Mouse (Mus musculus): ENCODE data around the gene Dennd2a. TPM values are rescaled to one million over a fixed set of nuclear protein-coding genes. Genes with fewer than 3 reads are reported as not detected.
A peak's percentile ranks its signal among the peaks of the same experiment; 100 is the strongest.

The Dennd2a gene
- 10 to 100 TPM in 17 of 26 experiments, 1 to 10 TPM in 9; 1.2 to 32.7 (median 15.8) TPM for total RNA-seq (2018; cell fraction: chromatin; rRNA removed)
- 1 to 10 TPM; 2.7 to 9.2 (median 4.9) TPM for total RNA-seq (2018; cell fraction: cytosol; rRNA removed)
- 10 to 100 TPM in 12 of 26 experiments, 1 to 10 TPM in 14; 2.3 to 16.1 (median 9.5) TPM for total RNA-seq (2018; cell fraction: nucleus; rRNA removed)
- 3.2 to 7.7 TPM (median 5.0 TPM) in 3 replicates for polyA plus RNA-seq (2018)

DNA sequence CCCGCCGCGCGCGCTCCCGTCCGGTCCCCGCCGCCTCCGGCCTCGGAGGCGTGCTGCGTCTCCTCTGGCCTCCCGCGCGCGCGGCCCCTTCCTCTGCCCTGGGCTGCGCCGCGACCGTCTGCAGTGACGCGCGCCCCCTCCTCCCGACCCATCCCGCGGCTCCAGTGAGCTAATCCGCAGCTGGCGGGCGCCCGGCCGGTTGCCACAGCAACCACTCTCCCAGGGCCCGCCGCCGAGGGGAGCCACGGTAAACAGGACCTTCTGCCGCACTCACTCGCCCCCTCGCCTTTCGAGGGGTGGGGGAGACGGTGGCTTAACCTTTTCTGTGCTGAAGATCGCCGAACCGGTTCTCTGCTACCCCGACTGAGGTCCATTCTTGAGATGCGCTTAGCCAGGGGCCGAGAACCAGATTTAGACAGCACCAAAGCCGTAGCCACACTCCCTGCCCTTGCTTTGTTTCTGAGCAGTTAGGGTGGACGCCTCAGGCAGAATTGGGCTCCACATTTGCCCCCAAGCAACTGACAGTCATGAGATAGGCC, at the start of gene Dennd2a:
Gene Dennd2a (minus strand): TSS at position 145 of the 539 bp plus-strand sequence.
- Histone ChIP-seq H3K36me3 (ENCODE audit: inconsistent target) (no peaks in the 10 kb centered on the region), H3K79me2 (ENCODE audit: inconsistent target) (no peaks in the 10 kb centered on the region), H3K27ac (no peak within 1 kb of the TSS), H3K4me3 (ENCODE audit: inconsistent target) (no peak within 1 kb of the TSS; the same call in 1 of the 2 replicates)
- 9% methylated on average over 47 of the region's 50 CpGs for WGBS (ENCODE audit: missing documents)

DNA sequence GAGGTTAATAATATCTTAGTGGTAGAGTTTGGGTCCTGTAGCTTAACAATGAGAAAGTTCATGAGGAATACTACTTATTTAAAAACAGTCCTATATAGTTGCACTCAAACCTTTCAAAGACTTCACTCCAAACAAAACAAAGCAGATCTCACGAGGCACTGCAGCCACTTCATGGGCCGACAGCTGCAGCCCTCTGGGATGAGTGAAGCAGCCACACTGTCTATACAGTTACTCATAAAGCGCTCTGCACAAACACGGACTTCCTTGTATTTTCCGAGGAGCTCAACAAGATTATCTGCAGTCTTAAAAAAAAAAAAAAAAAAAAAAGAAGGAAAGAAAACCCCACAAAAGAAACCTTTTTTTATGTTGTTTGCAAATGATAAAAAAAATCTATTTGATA, 49.7 kb upstream of the Dennd2a start:
- Histone ChIP-seq H3K27ac (no peak overlapping the region), H3K4me3 (ENCODE audit: inconsistent target) (no peak overlapping the region), H3K36me3 (ENCODE audit: inconsistent target) (no peaks in the 10 kb centered on the region), H3K79me2 (ENCODE audit: inconsistent target) (no peaks in the 10 kb centered on the region)
- 96% methylated on average over 4 of the region's 5 CpGs for WGBS (ENCODE audit: missing documents)

DNA sequence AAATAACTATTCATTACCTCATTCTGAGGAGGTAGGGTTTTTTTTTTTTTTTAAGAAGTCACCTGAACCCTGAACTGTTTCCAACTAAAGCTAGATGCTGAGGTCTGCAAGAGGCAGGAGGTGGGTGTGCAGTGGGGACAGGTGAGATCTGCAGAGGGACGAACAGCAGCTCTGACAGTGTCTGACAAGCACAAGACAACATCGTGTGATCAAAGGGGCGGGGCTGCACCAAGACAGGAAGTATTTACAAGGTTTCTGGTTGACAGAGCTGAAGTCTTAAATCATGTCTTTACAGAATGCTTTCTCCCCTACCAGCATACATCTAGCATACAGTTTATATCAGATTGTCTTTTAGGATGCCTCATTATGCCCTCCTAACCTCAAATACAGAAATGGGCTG, 49.2 kb upstream of the Dennd2a start:
- Histone ChIP-seq H3K27ac (no peak overlapping the region), H3K79me2 (ENCODE audit: inconsistent target) (no peaks in the 10 kb centered on the region), H3K36me3 (ENCODE audit: inconsistent target) (no peaks in the 10 kb centered on the region), H3K4me3 (ENCODE audit: inconsistent target) (no peak overlapping the region)
- 34% methylated on average over 3 of the region's 3 CpGs for WGBS (ENCODE audit: missing documents)

DNA sequence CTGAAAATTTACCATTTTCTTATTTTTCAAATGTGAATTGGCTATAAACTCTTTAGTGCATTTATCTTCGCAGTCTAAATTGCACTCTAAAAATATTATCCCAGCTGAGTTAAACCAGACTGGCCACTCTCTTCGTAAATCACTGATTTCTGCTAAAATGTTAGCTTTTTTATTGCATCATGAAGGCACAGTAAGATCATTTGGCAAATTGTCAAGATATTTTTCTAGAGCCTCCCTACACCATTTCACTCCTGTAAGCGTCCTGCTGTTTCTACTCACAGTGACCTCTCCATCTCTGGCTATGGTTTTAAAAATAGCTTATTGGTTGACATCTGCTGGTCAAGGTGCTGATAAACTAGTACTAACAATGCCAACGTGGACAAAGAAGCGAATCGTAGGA, 48.4 kb upstream of the Dennd2a start:
- Histone ChIP-seq H3K27ac (no peak overlapping the region), H3K79me2 (ENCODE audit: inconsistent target) (no peaks in the 10 kb centered on the region), H3K4me3 (ENCODE audit: inconsistent target) (no peak overlapping the region), H3K36me3 (ENCODE audit: inconsistent target) (no peaks in the 10 kb centered on the region)
- 90% methylated on average over 6 of the region's 6 CpGs for WGBS (ENCODE audit: missing documents)

DNA sequence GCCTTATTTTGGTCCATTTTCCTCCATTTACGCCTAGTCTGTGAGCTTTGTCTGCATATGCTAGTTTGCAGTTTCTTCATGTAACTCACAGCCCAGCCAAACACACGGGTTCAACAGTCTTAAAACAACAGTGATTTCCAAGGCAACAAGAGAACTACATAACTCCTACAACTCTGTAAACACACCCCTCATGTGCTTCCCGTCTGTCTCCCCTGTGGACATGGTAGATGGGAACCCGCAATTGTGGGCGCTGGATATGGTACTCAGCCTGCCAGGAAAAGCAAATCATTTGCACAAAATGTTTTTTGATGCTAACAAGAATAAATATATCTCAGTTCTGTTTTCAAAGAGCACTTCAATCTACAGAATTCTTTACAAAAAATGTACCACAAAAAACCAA, 46.9 kb upstream of the Dennd2a start:
- 98% methylated on average over 5 of the region's 5 CpGs for WGBS (ENCODE audit: missing documents)

DNA sequence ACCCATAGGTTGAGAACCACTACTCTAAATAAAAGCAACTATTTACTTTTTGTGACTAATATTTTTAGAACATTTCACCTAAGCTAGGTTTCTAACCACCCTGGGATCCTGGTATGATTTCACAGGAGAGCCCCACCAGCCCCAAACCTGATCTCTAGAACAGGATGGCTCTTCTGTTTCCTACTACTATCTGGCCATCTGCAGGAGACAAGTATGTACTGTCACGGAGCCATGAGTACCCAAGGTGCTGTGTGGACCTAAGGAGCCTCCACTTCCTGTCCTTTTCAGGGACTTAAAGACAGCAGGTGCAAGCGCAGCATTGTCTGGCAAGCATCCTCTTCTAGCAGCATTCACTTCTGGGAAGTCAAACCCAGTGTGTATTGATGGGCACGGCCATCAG, 44.2 kb upstream of the Dennd2a start:
- Histone ChIP-seq H3K4me3 (ENCODE audit: inconsistent target) (no peak overlapping the region), H3K27ac (no peak overlapping the region), H3K79me2 (ENCODE audit: inconsistent target) (no peaks in the 10 kb centered on the region), H3K36me3 (ENCODE audit: inconsistent target) (peaks cover 34% of the 10 kb centered on the region)
- 49% methylated on average over 3 of the region's 3 CpGs for WGBS (ENCODE audit: missing documents)

More for the DNA sequence above, 46.9 kb upstream of the Dennd2a start:
- no peaks in the 10 kb centered on the region for H3K79me2 ChIP-seq (ENCODE audit: inconsistent target)
- H3K4me3 ChIP-seq (ENCODE audit: inconsistent target) = no peak overlapping the region
- H3K27ac ChIP-seq = no peak overlapping the region
- H3K36me3 ChIP-seq (ENCODE audit: inconsistent target) = peaks cover 13% of the 10 kb centered on the region

DNA sequence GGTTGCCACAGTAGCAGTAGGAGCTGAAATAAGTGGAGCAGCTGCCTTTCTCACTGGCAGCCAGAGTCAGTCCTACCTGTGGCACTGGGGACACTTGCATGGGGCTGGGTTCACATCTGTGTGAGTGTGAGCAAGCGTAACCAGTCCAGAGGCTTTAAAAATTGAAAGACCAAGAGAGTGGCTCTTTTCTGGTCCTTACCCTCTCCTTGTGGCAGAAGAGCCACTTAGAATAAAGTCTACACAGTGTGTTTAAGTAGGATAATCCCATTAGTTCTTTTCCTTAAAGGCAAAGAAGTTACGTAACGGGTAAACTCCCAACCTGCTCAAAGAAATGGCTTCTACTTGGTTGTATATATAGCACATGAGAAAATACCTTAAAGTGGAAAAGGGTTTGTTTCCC, 43.2 kb upstream of the Dennd2a start:
- no peaks in the 10 kb centered on the region for H3K79me2 ChIP-seq (ENCODE audit: inconsistent target)
- 100% methylated on average over 3 of the region's 3 CpGs for WGBS (ENCODE audit: missing documents)
- no peak overlapping the region for H3K27ac ChIP-seq
- no peak overlapping the region for H3K4me3 ChIP-seq (ENCODE audit: inconsistent target)
- H3K36me3 ChIP-seq (ENCODE audit: inconsistent target) = peaks cover 34% of the 10 kb centered on the region

DNA sequence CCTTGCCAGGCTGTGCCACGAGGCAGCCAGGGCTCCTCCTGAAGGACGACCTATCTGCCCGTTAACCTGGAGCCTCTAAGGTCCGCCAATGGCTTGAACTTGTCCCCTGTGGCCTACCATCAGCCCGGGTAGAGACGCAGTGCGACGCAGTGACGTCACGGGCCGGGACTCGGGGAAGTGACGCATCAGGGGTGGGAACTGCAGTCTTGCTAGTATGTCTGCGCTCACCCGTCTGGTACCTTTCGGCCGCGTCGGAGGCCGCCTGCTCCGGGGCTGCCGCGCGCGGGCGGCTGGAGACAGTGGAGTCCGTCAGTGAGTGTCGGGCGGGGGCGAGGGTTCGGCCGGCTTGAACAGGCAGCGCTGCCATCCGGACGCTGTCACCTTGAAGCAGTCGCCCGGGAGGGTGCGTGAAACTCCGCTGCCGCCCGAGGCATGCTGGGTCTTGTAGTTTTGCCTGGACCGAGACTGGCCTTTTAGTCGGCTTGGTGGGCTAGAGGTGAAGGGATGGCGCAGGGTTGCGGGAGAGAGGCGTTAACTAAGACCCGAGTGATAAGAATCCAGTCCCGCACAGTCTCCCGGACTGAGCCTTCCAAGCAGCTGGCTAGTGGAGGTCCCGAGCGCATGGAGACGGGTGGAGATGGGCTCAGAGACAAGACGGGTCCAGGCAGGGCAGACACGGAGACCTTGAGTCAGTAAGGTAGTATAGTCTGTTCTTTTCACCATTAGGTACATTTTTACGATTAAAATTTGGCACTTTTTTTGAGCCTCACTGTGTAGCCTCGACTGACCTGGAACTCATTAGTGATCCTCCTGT, 34.9 kb upstream of the Dennd2a start, which contains the start of gene Ndufb2:
Gene Ndufb2 (plus strand): TSS at position 174 of the 814 bp plus-strand sequence.
- under 1% methylated on average over 55 of the region's 56 CpGs for WGBS (ENCODE audit: missing documents)
- peaks cover 19% of the 10 kb centered on the region for H3K36me3 ChIP-seq (ENCODE audit: inconsistent target)
- H3K4me3 ChIP-seq (ENCODE audit: inconsistent target) = peak within 1 kb of the TSS; percentile 78
- peak within 1 kb of the TSS; percentile 50 for H3K27ac ChIP-seq
- peaks cover 26% of the 10 kb centered on the region; the same call in 1 of the 2 replicates for H3K79me2 ChIP-seq (ENCODE audit: inconsistent target)

DNA sequence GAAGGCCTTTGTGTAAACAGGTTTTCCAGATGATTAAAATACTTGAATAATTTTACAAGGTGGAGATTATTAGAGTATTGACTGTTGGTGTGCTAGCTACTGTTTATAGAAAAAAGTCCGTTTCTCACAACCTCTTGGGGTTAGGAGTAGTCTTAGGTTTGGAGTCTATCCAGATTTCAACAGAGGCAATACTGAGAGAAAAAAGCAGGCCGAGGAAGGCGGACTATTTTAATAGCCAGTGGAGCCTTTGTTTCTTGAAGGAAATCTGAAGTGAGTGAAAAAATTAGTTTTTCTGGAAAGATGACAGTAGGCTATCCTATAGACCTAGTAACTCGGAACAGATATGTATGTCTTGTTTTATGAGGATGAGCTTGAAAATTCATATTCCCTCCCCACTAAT, 33.8 kb upstream of the Dennd2a start:
- H3K79me2 ChIP-seq (ENCODE audit: inconsistent target) = peaks cover 26% of the 10 kb centered on the region; the same call in 1 of the 2 replicates
- no peak overlapping the region for H3K4me3 ChIP-seq (ENCODE audit: inconsistent target)
- H3K27ac ChIP-seq = no peak overlapping the region
- 98% methylated on average over 4 of the region's 4 CpGs for WGBS (ENCODE audit: missing documents)
- H3K36me3 ChIP-seq (ENCODE audit: inconsistent target) = peaks cover 23% of the 10 kb centered on the region

DNA sequence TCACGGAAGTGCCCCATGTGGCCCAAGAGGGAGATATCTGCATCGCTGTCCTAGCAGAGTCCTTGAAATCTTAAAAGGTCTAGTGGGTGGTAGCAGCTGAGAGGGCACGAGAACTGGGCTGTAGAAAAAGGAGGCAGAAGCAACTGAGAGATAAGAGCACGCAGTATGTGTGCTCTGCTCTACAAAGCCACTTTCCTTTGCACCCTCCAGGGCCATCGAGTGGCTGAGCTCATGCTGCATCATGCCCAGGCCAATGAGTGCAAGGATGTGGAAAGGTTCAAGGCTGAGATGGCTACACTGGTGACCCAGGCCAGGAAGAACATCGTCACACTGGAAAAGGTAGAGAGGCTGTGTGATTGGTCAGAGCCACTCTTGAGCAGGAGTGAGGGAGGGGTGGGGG, 27.9 kb upstream of the Dennd2a start, which contains the start of gene Gm42420:
Gene Gm42420 (plus strand): TSS at position 237 of the 400 bp plus-strand sequence.
- H3K4me3 ChIP-seq (ENCODE audit: inconsistent target) = no peak within 1 kb of the TSS
- peaks cover 75% of the 10 kb centered on the region for H3K36me3 ChIP-seq (ENCODE audit: inconsistent target)
- no peak within 1 kb of the TSS for H3K27ac ChIP-seq
- 95% methylated on average over 6 of the region's 6 CpGs for WGBS (ENCODE audit: missing documents)
- no peaks in the 10 kb centered on the region for H3K79me2 ChIP-seq (ENCODE audit: inconsistent target)

DNA sequence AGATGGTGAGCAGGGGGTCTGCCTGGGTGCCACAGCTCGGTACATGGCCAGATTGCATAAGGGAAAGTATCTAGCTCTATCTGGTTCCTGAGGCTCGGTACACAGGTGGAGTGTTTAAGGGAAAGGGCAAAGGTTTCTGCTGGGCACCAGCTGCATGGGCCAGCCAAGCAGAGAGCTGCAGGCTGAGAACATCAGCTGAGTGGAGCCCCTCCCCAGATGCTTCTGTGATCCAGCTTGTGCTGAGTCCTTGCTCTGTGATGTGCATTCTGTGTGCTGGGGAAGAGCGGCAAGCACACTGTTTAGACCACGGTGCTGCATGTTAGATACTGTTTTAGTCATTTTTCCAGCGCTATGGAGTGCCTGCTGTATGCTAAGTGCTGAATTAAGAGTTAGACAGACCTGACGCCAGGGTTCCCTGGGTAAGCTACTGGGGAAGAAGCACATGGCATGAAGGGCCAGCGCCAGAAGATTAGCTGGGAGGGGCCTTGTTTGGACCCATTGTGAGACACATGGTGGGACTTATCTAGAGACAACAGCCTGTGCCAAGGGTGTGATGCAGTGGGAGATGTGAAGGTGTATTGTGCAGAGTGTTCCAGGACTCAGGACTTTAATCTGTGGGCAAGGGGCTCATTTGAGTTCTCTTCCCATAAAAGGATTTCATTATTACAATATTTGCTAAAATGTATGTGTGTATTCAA, 23.6 kb upstream of the Dennd2a start:
- Histone ChIP-seq H3K36me3 (ENCODE audit: inconsistent target) (peaks cover 85% of the 10 kb centered on the region), H3K79me2 (ENCODE audit: inconsistent target) (no peaks in the 10 kb centered on the region), H3K4me3 (ENCODE audit: inconsistent target) (no peak overlapping the region), H3K27ac (no peak overlapping the region)
- WGBS (ENCODE audit: missing documents) = 95% methylated on average over 7 of the region's 7 CpGs

DNA sequence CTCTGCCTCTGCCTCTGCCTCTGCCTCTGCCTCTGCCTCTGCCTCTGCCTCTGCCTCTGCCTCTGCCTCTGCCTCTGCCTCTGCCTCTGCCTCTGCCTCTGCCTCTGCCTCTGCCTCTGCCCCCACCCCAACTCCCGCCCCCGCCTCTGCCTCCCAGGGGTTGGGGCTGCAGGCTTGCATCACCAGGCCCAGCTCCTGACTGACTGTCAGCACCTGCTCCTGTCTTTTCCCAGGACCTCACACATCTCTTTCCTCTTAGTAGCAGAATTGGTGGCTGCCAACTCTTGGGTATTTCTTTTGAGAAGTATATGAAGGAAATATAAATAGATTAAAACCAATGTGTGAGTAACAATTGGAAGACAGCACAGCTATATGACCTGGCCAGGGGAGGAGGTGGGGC, 22.9 kb upstream of the Dennd2a start:
- H3K4me3 ChIP-seq (ENCODE audit: inconsistent target) = no peak overlapping the region
- peaks cover 78% of the 10 kb centered on the region for H3K36me3 ChIP-seq (ENCODE audit: inconsistent target)
- no CpG with 5 or more reads among the region's 2 CpGs for WGBS (ENCODE audit: missing documents)
- H3K27ac ChIP-seq = no peak overlapping the region
- H3K79me2 ChIP-seq (ENCODE audit: inconsistent target) = no peaks in the 10 kb centered on the region

DNA sequence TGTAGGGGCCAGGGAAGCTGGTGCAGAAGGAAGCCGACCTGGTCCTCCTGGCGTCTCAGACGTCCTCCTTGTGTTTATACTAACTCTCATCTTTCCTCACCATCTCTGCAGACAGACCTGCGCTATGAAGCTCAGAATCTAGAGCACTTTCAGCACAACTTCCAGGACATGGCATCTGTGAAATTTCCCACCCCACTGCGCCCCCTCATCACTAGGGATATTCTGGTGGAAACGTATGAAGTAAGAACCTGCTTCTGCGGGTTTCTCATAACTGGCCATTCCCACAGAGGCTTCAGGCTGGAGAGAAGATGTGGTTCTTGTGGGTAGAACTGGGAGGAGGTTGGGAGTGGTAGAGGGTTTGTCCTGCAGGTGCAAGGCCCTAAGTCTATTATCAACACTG, 21.9 kb upstream of the Dennd2a start:
- H3K4me3 ChIP-seq (ENCODE audit: inconsistent target) = no peak overlapping the region
- peaks cover 68% of the 10 kb centered on the region for H3K36me3 ChIP-seq (ENCODE audit: inconsistent target)
- H3K79me2 ChIP-seq (ENCODE audit: inconsistent target) = no peaks in the 10 kb centered on the region; the same call in 1 of the 2 replicates
- WGBS (ENCODE audit: missing documents) = 95% methylated on average over 7 of the region's 7 CpGs
- no peak overlapping the region for H3K27ac ChIP-seq

DNA sequence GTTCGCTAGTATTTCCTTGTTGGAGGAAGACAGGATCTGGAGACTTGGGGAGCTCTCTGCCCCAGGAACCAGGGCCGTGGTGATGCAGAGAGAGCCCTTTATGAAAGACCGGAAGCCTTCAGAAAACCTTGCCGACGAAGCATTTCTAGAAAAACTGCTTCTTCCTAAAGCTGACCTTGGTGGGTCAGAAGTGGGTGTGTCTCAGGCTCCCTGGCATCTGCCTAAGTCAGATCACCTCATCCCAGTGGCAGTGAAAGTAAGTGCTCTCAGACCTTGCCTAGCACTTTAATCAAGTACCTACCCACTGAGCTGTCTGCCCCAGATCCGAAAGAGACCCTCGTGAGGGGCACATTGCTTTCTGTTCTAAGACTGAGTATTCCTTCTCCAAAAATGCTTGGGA, 17.3 kb upstream of the Dennd2a start:
- H3K36me3 ChIP-seq (ENCODE audit: inconsistent target) = peaks cover 35% of the 10 kb centered on the region
- H3K79me2 ChIP-seq (ENCODE audit: inconsistent target) = no peaks in the 10 kb centered on the region; the same call in 1 of the 2 replicates
- 74% methylated on average over 7 of the region's 7 CpGs for WGBS (ENCODE audit: missing documents)
- H3K27ac ChIP-seq = no peak overlapping the region
- H3K4me3 ChIP-seq (ENCODE audit: inconsistent target) = peak overlapping the region; percentile 74
